Mouse (Mus musculus) megakaryocyte, embryonic 14.5 days (primary cell): ENCODE results near the gene Tra2a.

ENCODE experiments used
- FLI1 ChIP-seq: IDR thresholded peaks from 2 replicates; pipeline ENCODE4 v1.6.1; 2012; ENCODE audit warnings: low read length, inconsistent platforms, mixed read lengths
- GATA1 ChIP-seq: IDR thresholded peaks from 3 replicates; pipeline ENCODE4 v1.6.1; 2012; ENCODE audit warnings: mixed read lengths, low read length, inconsistent platforms, borderline replicate concordance

GRCm38 (mm10) chr6:49209881-49210854 lies 53.7 kb downstream of the Tra2a start:
- TF ChIP-seq FLI1 (no peak), GATA1 (no peak)
